Comparison of ENCODE assay signal across 8 mouse cellular contexts in genomic region chr11:95834742-95835710, GRCm38 (mm10). TPM values are rescaled to one million over a fixed set of nuclear protein-coding genes. Genes with fewer than 3 reads are reported as not detected.
DNase-seq lines count a peak whose midpoint lies in the region; ATAC-seq lines count a peak whose summit lies in the region.

No protein-coding gene starts in this region.

- H3K9me3 ChIP-seq in liver, embryonic 11.5 days (ENCODE audit: control insufficient read depth, low read length), result no peaks in the 10 kb centered on the region

- ATAC-seq in liver, embryonic 11.5 days (replicated peaks; ENCODE audit: low FRiP score), result peak; percentile 87

- DNase-seq in layer of hippocampus, adult 9-11 months, result peak; percentile 78
- DNase-seq in layer of hippocampus, adult 11-12 months (ENCODE audit: low spot score), result no peak
- DNase-seq in liver, embryonic 11.5 days (ENCODE audit: low spot score), result peak; percentile 56
- DNase-seq in splenic B cell, adult 2 months (ENCODE audit: low read depth, low spot score), result peak; percentile 92
- DNase-seq in left cerebral cortex, postnatal 36 days (ENCODE audit: low spot score in 2 of 2), result no peak
- DNase-seq in urinary bladder, postnatal 36 days (ENCODE audit: low spot score in 2 of 2), result no peak
- no peak for DNase-seq in cerebellum, adult 11 months

- WGBS in liver, embryonic 11.5 days, result 6% methylated on average over 15 of the region's 15 CpGs

- peaks cover 48% of the 10 kb centered on the region for H3K27me3 ChIP-seq in liver, embryonic 11.5 days (replicated peaks; ENCODE audit: control insufficient read depth, insufficient read depth, low read length)
- H3K27me3 ChIP-seq in splenic B cell, adult 2 months (ENCODE audit: control insufficient read depth, insufficient read depth, low read length, poor library complexity, severe bottlenecking), result no peaks in the 10 kb centered on the region

- peaks cover 55% of the 10 kb centered on the region for H3K4me1 ChIP-seq in brown adipose tissue, adult 24 weeks (ENCODE audit: control insufficient read depth, insufficient read depth, insufficient read length, low read length)
- H3K4me1 ChIP-seq in liver, embryonic 11.5 days (replicated peaks; ENCODE audit: control insufficient read depth, insufficient read depth, low read length), result peaks cover 41% of the 10 kb centered on the region

- peak overlapping the region; percentile 90 for H3K27ac ChIP-seq in brown adipose tissue, adult 24 weeks (replicated peaks; ENCODE audit: low read depth, low read length)
- H3K27ac ChIP-seq in liver, embryonic 11.5 days (ENCODE audit: low read depth, low read length), result peak overlapping the region; percentile 86

- intact Hi-C loops in left cerebral cortex, postnatal 36 days (cut with DNase I), result no loop called here

- H3K4me2 ChIP-seq in liver, embryonic 11.5 days, result peak overlapping the region; percentile 55

- no peaks in the 10 kb centered on the region for H3K36me3 ChIP-seq in liver, embryonic 11.5 days (ENCODE audit: control insufficient read depth, insufficient read depth, low read length)
- H3K36me3 ChIP-seq in splenic B cell, adult 2 months (ENCODE audit: control insufficient read depth, insufficient read depth, low read length, poor library complexity, severe bottlenecking), result peaks cover 14% of the 10 kb centered on the region

- peak overlapping the region; percentile 20; the same call in 1 of the 2 replicates for H3K9ac ChIP-seq in liver, embryonic 11.5 days (ENCODE audit: low read depth, low read length)

- H3K4me3 ChIP-seq in brown adipose tissue, adult 24 weeks (ENCODE audit: insufficient read depth, low read depth, low read length), result no peak overlapping the region
- peak overlapping the region; percentile 23 for H3K4me3 ChIP-seq in liver, embryonic 11.5 days (ENCODE audit: low read depth, low read length)

RNA-seq across cellular contexts. Expression of gene Gngt2, which starts 2.0 kb away (rescaled TPM):
- 106 and 152 TPM in 2 replicates for polyA plus RNA-seq in brown adipose tissue, adult 24 weeks (2012; ENCODE audit: insufficient read depth, insufficient read length, missing spikeins)
- 19.5 and 22.3 TPM in 2 replicates for polyA plus RNA-seq in liver, embryonic 11.5 days (2014; fragmentation: Nextera tagmentation; extraction: Ambion mirVana)
- total RNA-seq in left cerebral cortex, postnatal 36 days (2021), result 1 to 10 TPM; 3.1 to 3.9 TPM

RNA-seq across cellular contexts. Expression of gene Abi3, which starts 7.2 kb away (rescaled TPM):
- polyA plus RNA-seq in brown adipose tissue, adult 24 weeks (2012; ENCODE audit: insufficient read depth, insufficient read length, missing spikeins), result 8.4 and 26.7 TPM in 2 replicates
- 6.4 and 7.9 TPM in 2 replicates for polyA plus RNA-seq in liver, embryonic 11.5 days (2014; fragmentation: Nextera tagmentation; extraction: Ambion mirVana)
- 1 to 10 TPM; 5.1 to 5.3 TPM for total RNA-seq in left cerebral cortex, postnatal 36 days (2021)

RNA-seq across cellular contexts. Expression of gene Phospho1, which starts 10.7 kb away (rescaled TPM):
- polyA plus RNA-seq in brown adipose tissue, adult 24 weeks (2012; ENCODE audit: insufficient read depth, insufficient read length, missing spikeins), result 316 and 541 TPM in 2 replicates
- polyA plus RNA-seq in liver, embryonic 11.5 days (2014; fragmentation: Nextera tagmentation; extraction: Ambion mirVana), result 0.48 and 0.74 TPM in 2 replicates
- total RNA-seq in left cerebral cortex, postnatal 36 days (2021), result 10 to 100 TPM; 70.8 to 84.6 TPM

Comparison
In these comparisons a context has a peak if more than half of its experiments do, and no peak if none do; other contexts are left out.
1. DNase-seq: peak in layer of hippocampus, adult 9-11 months (single experiment), liver, embryonic 11.5 days (single experiment) and splenic B cell, adult 2 months (single experiment); none in layer of hippocampus, adult 11-12 months (single experiment), left cerebral cortex, postnatal 36 days (0 of 2), urinary bladder, postnatal 36 days (0 of 2) and cerebellum, adult 11 months (single experiment).
2. RNA of gene Phospho1, which starts 10.7 kb away (polyA plus RNA-seq): 316 to 541 TPM in brown adipose tissue, adult 24 weeks; 0.48 to 0.74 TPM in liver, embryonic 11.5 days; every median in the first group is over 100 times any median in the second.